Comparison of ENCODE assay signal across 18 mouse cellular contexts in the genomic region with DNA sequence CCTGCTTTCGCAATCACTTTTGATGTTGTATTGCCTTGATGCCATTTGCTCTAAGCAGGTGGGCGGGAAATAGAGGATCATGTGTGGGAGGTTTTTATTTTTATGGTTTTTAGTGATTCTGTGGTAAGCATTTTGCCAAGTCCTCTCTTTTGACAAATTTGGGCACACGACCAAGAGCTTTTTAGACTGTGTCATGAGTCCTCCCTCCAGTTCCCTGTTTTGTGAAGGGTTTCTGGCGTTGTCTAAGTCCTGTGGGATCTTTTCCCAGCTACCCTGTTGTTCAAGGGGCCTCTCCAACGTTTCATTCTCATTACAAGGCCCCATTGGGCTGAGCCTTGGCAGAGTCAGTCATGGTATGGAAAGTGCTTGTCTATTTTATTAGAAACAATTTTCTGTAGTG.
DNase-seq lines count a peak whose midpoint lies in the region; ATAC-seq and TF ChIP-seq lines count a peak whose summit lies in the region.
"Had no signal": no experiment of that assay in that cellular context is flagged by ENCODE, and none has a peak within 500 bp of the region (broad histone marks: within the 10 kb centered on the region; RNA-seq: fewer than 3 reads in every experiment).

No protein-coding gene starts in this region.

- no peak overlapping the region for H3K27ac ChIP-seq in embryonic facial prominence, embryonic 14.5 days (replicated peaks; ENCODE audit: low read depth, low read length)
- H3K27ac ChIP-seq in embryonic facial prominence, embryonic 10.5 days (replicated peaks), result no peak overlapping the region
- H3K27ac ChIP-seq in layer of hippocampus, adult 2 months, result no peak overlapping the region
- no peak overlapping the region for H3K27ac ChIP-seq in stomach, postnatal 0 days (replicated peaks)
- no peak overlapping the region for H3K27ac ChIP-seq in gastrocnemius, adult 2 months
- H3K27ac ChIP-seq: heart, adult 2 months; hindbrain, embryonic 15.5 days; liver, embryonic 15.5 days had no signal

- no peak for TF ChIP-seq EP300 in stomach, postnatal 0 days (optimal IDR thresholded peaks at IDR 0.05)

- WGBS in embryonic facial prominence, embryonic 14.5 days, result 67% methylated on average over 5 of the region's 5 CpGs
- WGBS in embryonic facial prominence, embryonic 10.5 days, result 78% methylated on average over 5 of the region's 5 CpGs
- WGBS in stomach, postnatal 0 days, result 62% methylated on average over 5 of the region's 5 CpGs

- no peak for TF ChIP-seq CTCF in layer of hippocampus, adult 2 months (conservative IDR thresholded peaks at IDR 0.05)
- TF ChIP-seq CTCF in stomach, postnatal 0 days (IDR thresholded peaks at IDR 0.05; ENCODE audit: low read depth), result no peak
- TF ChIP-seq CTCF in gastrocnemius, adult 2 months (IDR thresholded peaks at IDR 0.05), result no peak

- intact Hi-C loops in gastrocnemius, adult 2 months (cut with DNase I), result no loop called here

- no peak overlapping the region for H3K4me2 ChIP-seq in embryonic facial prominence, embryonic 14.5 days (ENCODE audit: low read depth, low read length)
- no peak overlapping the region for H3K4me2 ChIP-seq in stomach, postnatal 0 days (replicated peaks; ENCODE audit: low read depth)
- H3K4me2 ChIP-seq: hindbrain, embryonic 15.5 days; liver, embryonic 15.5 days had no signal

- H3K27me3 ChIP-seq in embryonic facial prominence, embryonic 14.5 days (replicated peaks; ENCODE audit: control insufficient read depth, insufficient read depth, low read length), result no peaks in the 10 kb centered on the region
- no peaks in the 10 kb centered on the region for H3K27me3 ChIP-seq in embryonic facial prominence, embryonic 10.5 days (replicated peaks; ENCODE audit: low read depth, poor library complexity, severe bottlenecking)
- H3K27me3 ChIP-seq in stomach, postnatal 0 days (ENCODE audit: control insufficient read depth, insufficient read depth, low read length), result no peaks in the 10 kb centered on the region
- H3K27me3 ChIP-seq: hindbrain, embryonic 15.5 days; liver, embryonic 15.5 days had no signal

- H3K4me3 ChIP-seq in embryonic facial prominence, embryonic 14.5 days (ENCODE audit: low read depth, low read length), result no peak overlapping the region
- no peak overlapping the region for H3K4me3 ChIP-seq in embryonic facial prominence, embryonic 10.5 days
- H3K4me3 ChIP-seq in layer of hippocampus, adult 2 months, result no peak overlapping the region
- H3K4me3 ChIP-seq in stomach, postnatal 0 days (ENCODE audit: low read depth, low read length), result no peak overlapping the region
- no peak overlapping the region for H3K4me3 ChIP-seq in gastrocnemius, adult 2 months
- H3K4me3 ChIP-seq: heart, adult 2 months; hindbrain, embryonic 15.5 days; liver, embryonic 15.5 days; myocyte had no signal

- H3K36me3 ChIP-seq in embryonic facial prominence, embryonic 14.5 days (ENCODE audit: control insufficient read depth, insufficient read depth, low read length), result no peaks in the 10 kb centered on the region
- H3K36me3 ChIP-seq in embryonic facial prominence, embryonic 10.5 days (replicated peaks), result no peaks in the 10 kb centered on the region
- no peaks in the 10 kb centered on the region for H3K36me3 ChIP-seq in stomach, postnatal 0 days (ENCODE audit: control insufficient read depth, insufficient read depth, low read length)
- H3K36me3 ChIP-seq: hindbrain, embryonic 15.5 days; liver, embryonic 15.5 days had no signal

- DNase-seq in embryonic facial prominence, embryonic 14.5 days (ENCODE audit: low spot score), result peak; percentile 74
- no peak for DNase-seq in embryonic facial prominence, embryonic 10.5 days (ENCODE audit: low spot score)
- peak; percentile 60 for DNase-seq in layer of hippocampus, adult 11-12 months (ENCODE audit: low spot score)
- no peak for DNase-seq in layer of hippocampus, postnatal 10 days (ENCODE audit: low spot score in 2 of 2)
- peak; percentile 10 for DNase-seq in 3T3-L1 (ENCODE audit: low read depth, low spot score)
- DNase-seq in layer of hippocampus, adult 2 months (ENCODE audit: low spot score in 2 of 2), result peak; percentile 39 to 51
- DNase-seq in stomach, postnatal 0 days (ENCODE audit: low spot score), result no peak
- no peak for DNase-seq in gastrocnemius, adult 2 months
- DNase-seq: adrenal gland, adult 2 months; cerebellum, adult 9-10 months; embryo, embryonic 11 days; heart, adult 2 months; kidney, adult 8-10 months; kidney, postnatal 4 days; lung, postnatal 14 days had no signal

- no peaks in the 10 kb centered on the region for H3K4me1 ChIP-seq in embryonic facial prominence, embryonic 14.5 days (ENCODE audit: control insufficient read depth, insufficient read depth, low read length)
- H3K4me1 ChIP-seq in embryonic facial prominence, embryonic 10.5 days, result peaks cover 4% of the 10 kb centered on the region; the same call in 1 of the 2 replicates
- no peaks in the 10 kb centered on the region for H3K4me1 ChIP-seq in stomach, postnatal 0 days (replicated peaks; ENCODE audit: control insufficient read depth, insufficient read depth)
- H3K4me1 ChIP-seq: liver, embryonic 15.5 days had no signal

- no peak; the same call in 1 of the 2 replicates for ATAC-seq in embryonic facial prominence, embryonic 14.5 days (ENCODE audit: low read depth)
- ATAC-seq in stomach, postnatal 0 days (ENCODE audit: low FRiP score, low TSS enrichment), result no peak

- H3K9me3 ChIP-seq in embryonic facial prominence, embryonic 14.5 days (ENCODE audit: control insufficient read depth, low read length), result no peaks in the 10 kb centered on the region
- H3K9me3 ChIP-seq in embryonic facial prominence, embryonic 10.5 days, result no peaks in the 10 kb centered on the region
- no peaks in the 10 kb centered on the region for H3K9me3 ChIP-seq in stomach, postnatal 0 days (ENCODE audit: control insufficient read depth, low read length)
- H3K9me3 ChIP-seq: hindbrain, embryonic 15.5 days; liver, embryonic 15.5 days had no signal

- H3K9ac ChIP-seq in embryonic facial prominence, embryonic 14.5 days (ENCODE audit: low read depth, low read length), result no peak overlapping the region
- no peak overlapping the region for H3K9ac ChIP-seq in stomach, postnatal 0 days (ENCODE audit: low read length)
- H3K9ac ChIP-seq: hindbrain, embryonic 15.5 days; liver, embryonic 15.5 days had no signal

Comparison
In these comparisons a context has a peak if more than half of its experiments do, and no peak if none do; other contexts are left out.
1. DNase-seq: peak in embryonic facial prominence, embryonic 14.5 days (single experiment), layer of hippocampus, adult 11-12 months (single experiment), 3T3-L1 (single experiment) and layer of hippocampus, adult 2 months (2 of 2); none in embryonic facial prominence, embryonic 10.5 days (single experiment), layer of hippocampus, postnatal 10 days (0 of 2), stomach, postnatal 0 days (single experiment) and gastrocnemius, adult 2 months (single experiment).